Mouse (Mus musculus): ENCODE data around the gene Nxph3.

- TF ChIP-seq CTCF (IDR thresholded peaks at IDR 0.05; ENCODE audit: borderline replicate concordance, extremely low read depth, insufficient read depth, insufficient read length), result no peak
- no peak for TF ChIP-seq POLR2A (IDR thresholded peaks at IDR 0.05; ENCODE audit: borderline replicate concordance, extremely low read depth, insufficient read depth, insufficient read length, poor library complexity, severe bottlenecking)
Measured at GRCm38 (mm10) chr11:95555279-95555678, 40.9 kb upstream of the Nxph3 start.

Data from brain, embryonic 14.5 days (tissue).